Mouse (Mus musculus) megakaryocyte, embryonic 14.5 days (primary cell): Measurements from ENCODE around the gene Mdm1.

ENCODE experiments used
- FLI1 ChIP-seq: IDR thresholded peaks from 2 replicates; pipeline ENCODE4 v1.6.1; 2012; ENCODE audit warnings: low read length, inconsistent platforms, mixed read lengths
- GATA1 ChIP-seq: IDR thresholded peaks from 3 replicates; pipeline ENCODE4 v1.6.1; 2012; ENCODE audit warnings: mixed read lengths, low read length, inconsistent platforms, borderline replicate concordance

- no peak for TF ChIP-seq GATA1
- TF ChIP-seq FLI1: no peak
Observed at GRCm38 (mm10) chr10:118178735-118179151, 37.1 kb downstream of the Mdm1 start.
